Mouse (Mus musculus) intestine, embryonic 14.5 days (tissue): ENCODE data around the gene Ntrk3. TPM values are rescaled to one million over a fixed set of nuclear protein-coding genes. Genes with fewer than 3 reads are reported as not detected.

Experiments
- ATAC-seq: fragments of 200-750 bp; cut with Nextera tagmentation; replicated peaks from 2 replicates; pipeline ENCODE4 v1.8.0; 2017; ENCODE audit warnings: low read depth, moderate number of reproducible peaks, moderate TSS enrichment, moderate library complexity; ENCODE audit not compliant: low FRiP score, low TSS enrichment
- DNase-seq: peaks from one replicate; pipeline ENCODE4 v3.0.0-alpha.2; 2018; ENCODE audit warnings: low spot score
- H3K27ac ChIP-seq: fragments of 300-500 bp; sonication (generic); 2 replicates; pipeline ENCODE4 v1.5.1; 2014; ENCODE audit warnings: low read depth, mild to moderate bottlenecking, control low read depth
- H3K27me3 ChIP-seq: fragments of 300-500 bp; sonication (generic); replicated peaks from 2 replicates; pipeline ENCODE4 v1.6.1; 2014; ENCODE audit warnings: low read length, control low read depth; ENCODE audit not compliant: control insufficient read depth, insufficient read depth
- H3K36me3 ChIP-seq: fragments of 300-500 bp; sonication (generic); 2 replicates; pipeline ENCODE4 v1.6.1; 2014; ENCODE audit warnings: low read length, control low read depth; ENCODE audit not compliant: control insufficient read depth, insufficient read depth
- H3K4me1 ChIP-seq: fragments of 300-500 bp; sonication (generic); replicated peaks from 2 replicates; pipeline ENCODE4 v1.6.1; 2014; ENCODE audit warnings: low read length, control low read depth, mixed read lengths; ENCODE audit not compliant: control insufficient read depth, insufficient read depth
- H3K4me2 ChIP-seq: fragments of 300-500 bp; sonication (generic); 2 replicates; pipeline ENCODE4 v1.6.1; 2014; ENCODE audit warnings: low read length
- H3K4me3 ChIP-seq: fragments of 300-500 bp; sonication (generic); 2 replicates; pipeline ENCODE4 v1.5.1; 2014; ENCODE audit warnings: low read depth, low read length, control low read depth, mixed read lengths
- H3K9ac ChIP-seq: fragments of 300-500 bp; sonication (generic); 2 replicates; pipeline ENCODE4 v1.6.1; 2014; ENCODE audit warnings: mild to moderate bottlenecking, low read length
- H3K9me3 ChIP-seq: fragments of 300-500 bp; sonication (generic); 2 replicates; pipeline ENCODE4 v1.6.1; 2016; ENCODE audit warnings: low read length, control low read depth; ENCODE audit not compliant: control insufficient read depth
- WGBS: fragments of 180-500 bp; shearing (Covaris S2); extraction: QIAGEN DNeasy Blood & Tissue Kit; methylation state at CpG from one replicate; pipeline ENCODE4 v1.1.7; 2014; 5-methylcytosine and 5-hydroxymethylcytosine counted together
- polyA plus RNA-seq: library from polyadenylated mRNA; unstranded; fragments of >200 nt; fragmentation: Nextera tagmentation; extraction: Ambion mirVana; gene quantifications from 2 replicates; pipeline ENCODE4 v1.2.1, GENCODE M21; 2014

The Ntrk3 gene
- polyA plus RNA-seq, 1 experiment from 2014 or later = 4.5 TPM

GRCm38 (mm10) chr7:78497819-78498218, 240.0 kb downstream of the Ntrk3 start:
- DNase-seq = peak; percentile 69

DNA sequence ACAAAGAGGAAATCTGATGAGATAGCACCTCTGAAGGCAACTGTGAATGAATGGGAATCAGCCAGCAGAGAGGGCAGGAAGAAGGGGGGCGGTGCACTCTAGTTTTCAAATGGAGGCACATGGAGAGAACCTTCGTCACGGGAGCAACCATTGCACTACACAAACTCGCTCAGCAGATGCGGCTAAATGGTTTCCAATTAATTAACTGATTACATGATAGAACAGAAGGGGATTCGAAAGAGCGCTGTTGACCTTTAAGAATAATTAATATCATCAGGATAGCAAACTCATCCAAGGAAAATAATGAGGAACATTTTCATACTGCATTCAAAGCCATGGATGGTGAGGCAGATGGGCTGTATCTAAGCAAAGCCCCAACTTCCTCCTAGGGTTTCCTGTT, 244.2 kb downstream of the Ntrk3 start:
- no peak overlapping the region for H3K4me2 ChIP-seq
- WGBS = 94% methylated on average over 7 of the region's 7 CpGs
- no peaks in the 10 kb centered on the region for H3K4me1 ChIP-seq
- H3K9me3 ChIP-seq = no peaks in the 10 kb centered on the region
- ATAC-seq = no peak
- no peaks in the 10 kb centered on the region for H3K27me3 ChIP-seq
- H3K4me3 ChIP-seq = no peak overlapping the region
- no peaks in the 10 kb centered on the region for H3K36me3 ChIP-seq
- no peak for DNase-seq
- no peak overlapping the region for H3K9ac ChIP-seq
- H3K27ac ChIP-seq = no peak overlapping the region

More at GRCm38 (mm10) chr7:78497819-78498218, 240.0 kb downstream of the Ntrk3 start:
- Histone ChIP-seq H3K27me3 (no peaks in the 10 kb centered on the region), H3K27ac (no peak overlapping the region), H3K36me3 (no peaks in the 10 kb centered on the region), H3K9ac (no peak overlapping the region), H3K4me1 (no peaks in the 10 kb centered on the region), H3K4me3 (no peak overlapping the region), H3K4me2 (no peak overlapping the region), H3K9me3 (no peaks in the 10 kb centered on the region)
- ATAC-seq = no peak
- WGBS = 34% methylated on average over 7 of the region's 7 CpGs

DNA sequence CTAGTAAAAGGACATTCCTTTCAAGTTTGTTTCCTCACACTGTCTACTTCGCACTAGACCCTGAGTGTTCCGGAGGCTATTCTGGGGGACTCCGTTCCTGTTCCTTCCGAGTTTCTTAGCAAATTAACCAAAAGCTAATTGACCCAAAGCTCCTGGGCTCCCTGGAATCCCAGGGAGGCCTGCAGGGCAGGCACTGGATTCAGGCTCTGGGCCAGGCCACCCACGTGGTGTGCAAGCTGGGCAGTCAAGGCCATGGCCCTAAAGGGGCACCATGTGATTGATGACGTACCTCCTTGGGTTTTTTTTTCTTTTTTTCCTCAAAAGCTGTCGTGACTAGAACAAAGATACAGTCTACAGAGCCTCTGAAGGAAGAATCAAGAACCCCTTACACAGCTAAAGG, 246.6 kb downstream of the Ntrk3 start:
- Histone ChIP-seq H3K4me1 (no peaks in the 10 kb centered on the region), H3K9ac (no peak overlapping the region), H3K36me3 (no peaks in the 10 kb centered on the region), H3K9me3 (no peaks in the 10 kb centered on the region), H3K4me2 (no peak overlapping the region), H3K4me3 (no peak overlapping the region), H3K27me3 (no peaks in the 10 kb centered on the region), H3K27ac (no peak overlapping the region)
- ATAC-seq (no peak), DNase-seq (no peak)
- WGBS = 43% methylated on average over 7 of the region's 7 CpGs

GRCm38 (mm10) chr7:78484290-78484689, 253.5 kb downstream of the Ntrk3 start:
- H3K36me3 ChIP-seq = no peaks in the 10 kb centered on the region
- no peaks in the 10 kb centered on the region for H3K4me1 ChIP-seq
- H3K9me3 ChIP-seq = no peaks in the 10 kb centered on the region
- no peak overlapping the region for H3K27ac ChIP-seq
- no peaks in the 10 kb centered on the region for H3K27me3 ChIP-seq
- no peak for ATAC-seq
- no peak overlapping the region for H3K4me2 ChIP-seq
- DNase-seq = no peak
- H3K9ac ChIP-seq = no peak overlapping the region
- WGBS = 70% methylated on average over 2 of the region's 2 CpGs
- no peak overlapping the region for H3K4me3 ChIP-seq

GRCm38 (mm10) chr7:78483729-78484128, 254.1 kb downstream of the Ntrk3 start:
- Histone ChIP-seq H3K4me3 (no peak overlapping the region), H3K9ac (no peak overlapping the region), H3K4me1 (no peaks in the 10 kb centered on the region), H3K9me3 (no peaks in the 10 kb centered on the region), H3K27me3 (no peaks in the 10 kb centered on the region), H3K4me2 (no peak overlapping the region), H3K36me3 (no peaks in the 10 kb centered on the region), H3K27ac (no peak overlapping the region)
- DNase-seq = no peak
- ATAC-seq = no peak
- WGBS = 91% methylated on average over 3 of the region's 3 CpGs

- no peaks in the 10 kb centered on the region for H3K9me3 ChIP-seq
- H3K4me1 ChIP-seq = no peaks in the 10 kb centered on the region
- no peak overlapping the region for H3K9ac ChIP-seq
- no peak overlapping the region for H3K4me3 ChIP-seq
- WGBS = 79% methylated on average over 2 of the region's 2 CpGs
- H3K4me2 ChIP-seq = no peak overlapping the region
- DNase-seq = no peak
- no peak for ATAC-seq
- no peaks in the 10 kb centered on the region for H3K27me3 ChIP-seq
- no peak overlapping the region for H3K27ac ChIP-seq
- H3K36me3 ChIP-seq = no peaks in the 10 kb centered on the region
These were observed 254.8 kb downstream of the Ntrk3 start for GRCm38 (mm10) chr7:78483061-78483460.

DNA sequence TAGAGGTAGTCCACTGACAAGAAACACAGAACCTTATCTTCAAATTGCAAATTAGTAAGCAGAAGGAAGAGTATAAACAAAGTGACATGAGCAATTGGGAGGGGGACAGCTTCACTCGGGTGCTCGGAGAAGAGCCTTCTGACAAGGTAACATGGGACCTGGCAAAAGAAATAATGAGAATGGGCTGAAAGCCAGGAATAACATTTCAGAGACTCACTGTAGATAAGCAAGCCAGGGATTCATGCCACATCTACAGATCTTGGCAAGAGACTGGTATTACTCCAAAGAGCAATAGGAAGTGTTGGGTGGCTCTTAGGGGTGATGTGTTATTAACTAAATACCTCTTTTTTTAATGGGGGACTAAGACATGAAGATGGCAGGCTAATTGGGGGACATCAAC, 258.9 kb downstream of the Ntrk3 start:
- H3K4me1 ChIP-seq = no peaks in the 10 kb centered on the region
- ATAC-seq (no peak), DNase-seq (no peak)
- no peak overlapping the region for H3K9ac ChIP-seq
- no peaks in the 10 kb centered on the region for H3K27me3 ChIP-seq
- H3K9me3 ChIP-seq = no peaks in the 10 kb centered on the region
- 71% methylated on average over 2 of the region's 2 CpGs for WGBS
- H3K4me2 ChIP-seq = no peak overlapping the region
- no peaks in the 10 kb centered on the region for H3K36me3 ChIP-seq
- no peak overlapping the region for H3K4me3 ChIP-seq
- no peak overlapping the region for H3K27ac ChIP-seq

GRCm38 (mm10) chr7:78471755-78472154, 266.1 kb downstream of the Ntrk3 start:
- Histone ChIP-seq H3K4me3 (no peak overlapping the region), H3K27ac (no peak overlapping the region), H3K36me3 (no peaks in the 10 kb centered on the region), H3K4me2 (no peak overlapping the region), H3K9me3 (no peaks in the 10 kb centered on the region), H3K4me1 (no peaks in the 10 kb centered on the region), H3K27me3 (no peaks in the 10 kb centered on the region), H3K9ac (no peak overlapping the region)
- ATAC-seq (no peak), DNase-seq (no peak)
- 84% methylated on average over 4 of the region's 4 CpGs for WGBS

GRCm38 (mm10) chr7:78471270-78471669, 266.5 kb downstream of the Ntrk3 start:
- Histone ChIP-seq H3K4me2 (no peak overlapping the region), H3K4me1 (no peaks in the 10 kb centered on the region), H3K36me3 (no peaks in the 10 kb centered on the region), H3K27ac (no peak overlapping the region), H3K9me3 (no peaks in the 10 kb centered on the region), H3K27me3 (no peaks in the 10 kb centered on the region), H3K9ac (no peak overlapping the region), H3K4me3 (no peak overlapping the region)
- ATAC-seq (no peak), DNase-seq (no peak)
- 79% methylated on average over 1 of the region's 1 CpGs for WGBS
